Mouse (Mus musculus) bone marrow, adult 2 months (tissue): ENCODE results near the gene Cd79a. TPM values are rescaled to one million over a fixed set of nuclear protein-coding genes. Genes with fewer than 3 reads are reported as not detected.

Experiments
- H3K27ac ChIP-seq: fragments of 200-500 bp; 2 replicates; pipeline ENCODE4 v1.5.1; 2012; ENCODE audit warnings: low read depth, mild to moderate bottlenecking, control low read depth, inconsistent platforms, low read length; ENCODE audit not compliant: control insufficient read depth, poor library complexity, insufficient read depth
- H3K4me1 ChIP-seq: fragments of 200-500 bp; 2 replicates; pipeline ENCODE4 v1.6.1; 2011; ENCODE audit warnings: low read length; ENCODE audit not compliant: control insufficient read depth, insufficient read depth
- H3K4me3 ChIP-seq: fragments of 200-500 bp; replicated peaks from 2 replicates; pipeline ENCODE3; 2011; ENCODE audit warnings: mild to moderate bottlenecking, low read depth, low read length, control low read depth; ENCODE audit not compliant: control insufficient read depth
- CTCF ChIP-seq: fragments of 200-500 bp; IDR thresholded peaks from 2 replicates; pipeline ENCODE4 v1.5.1; 2011; ENCODE audit warnings: low read length, control low read depth; ENCODE audit not compliant: control insufficient read depth, insufficient read depth
- POLR2A ChIP-seq: fragments of 200-500 bp; IDR thresholded peaks from 2 replicates; pipeline ENCODE4 v1.6.1; 2011; ENCODE audit warnings: low read depth, mild to moderate bottlenecking, control low read depth, low read length, borderline replicate concordance; ENCODE audit not compliant: control insufficient read depth
- WGBS: fragments of 180-500 bp; shearing (Covaris S2); methylation state at CpG from one replicate; pipeline ENCODE4 v1.1.7; 2018; 5-methylcytosine and 5-hydroxymethylcytosine counted together
- polyA plus RNA-seq: library from polyadenylated mRNA; stranded (reverse); fragments of >200 nt; gene quantifications from 2 replicates; pipeline ENCODE4 v1.2.4, GENCODE M21; 2011; ENCODE audit warnings: low replicate concordance; ENCODE audit not compliant: missing spikeins, insufficient read depth, insufficient read length

Gene Cd79a
- polyA plus RNA-seq, 1 experiment = 126 TPM

DNA sequence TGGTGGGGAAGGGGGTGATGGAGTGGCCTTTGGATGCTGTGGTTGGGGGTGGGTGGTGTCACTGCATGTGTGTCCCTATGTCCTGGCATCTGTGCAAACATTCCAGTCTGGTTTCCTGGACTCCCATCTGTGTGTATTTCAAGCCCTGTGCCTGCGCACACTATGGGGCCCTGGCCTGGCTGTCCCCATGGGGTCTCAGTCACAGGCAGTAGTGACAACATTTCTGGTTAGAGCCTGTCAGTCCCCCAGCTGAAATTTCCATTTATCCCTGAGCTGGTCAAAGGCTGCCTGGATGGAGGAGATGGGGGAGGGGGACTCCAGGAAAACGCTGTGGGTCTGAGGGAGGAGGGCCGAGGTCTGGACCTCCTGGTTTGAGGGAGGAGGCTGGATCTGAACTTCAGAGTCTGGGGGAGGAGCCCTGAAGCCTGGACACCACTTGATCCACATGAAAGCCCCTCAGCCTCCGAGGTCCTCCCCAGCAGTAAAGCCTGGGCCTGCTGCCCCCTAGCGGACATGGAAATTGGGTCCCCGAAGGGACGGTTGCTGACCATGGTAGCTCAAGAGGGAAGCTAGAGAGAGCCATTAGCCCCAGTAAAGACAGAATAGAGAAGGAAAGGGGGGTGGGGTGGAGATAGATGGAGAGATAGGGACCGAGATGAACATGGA, 52.9 kb downstream of the Cd79a start:
- no peak for TF ChIP-seq POLR2A
- TF ChIP-seq CTCF = peak; percentile 86
- H3K27ac ChIP-seq = no peak overlapping the region
- no peak overlapping the region for H3K4me3 ChIP-seq
- 6% methylated on average over 8 of the region's 8 CpGs for WGBS
- H3K4me1 ChIP-seq = no peaks in the 10 kb centered on the region; the same call in 1 of the 2 replicates

Other genes with a start within 250 kb of the Cd79a start
- not detected in 2 replicates for gene Tex101, start 220.7 kb upstream of the Cd79a start, polyA plus RNA-seq
- not detected in 2 replicates for gene BC049730, start 188.1 kb upstream of the Cd79a start, polyA plus RNA-seq
- gene Gm4763, start 170.5 kb upstream of the Cd79a start, polyA plus RNA-seq = 35.1 and 41.6 TPM in 2 replicates
- 44.1 and 111 TPM in 2 replicates for gene Cd177, start 137.1 kb upstream of the Cd79a start, polyA plus RNA-seq
- 14.8 TPM in 1 of 2 replicates, not detected in the other for gene Ceacam10, start 120.2 kb upstream of the Cd79a start, polyA plus RNA-seq
- 43.4 TPM in 1 of 2 replicates, not detected in the other for gene Gm9844, start 35.2 kb upstream of the Cd79a start, polyA plus RNA-seq
- not detected in 2 replicates for gene Lypd4, start 27.4 kb upstream of the Cd79a start, polyA plus RNA-seq
- gene Dmrtc2, start 27.3 kb upstream of the Cd79a start, polyA plus RNA-seq = not detected in 2 replicates
- gene Rps19, start 13.0 kb upstream of the Cd79a start, polyA plus RNA-seq = 866 and 1,228 TPM in 2 replicates
- 178 and 354 TPM in 2 replicates for gene Arhgef1, start 5.5 kb downstream of the Cd79a start, polyA plus RNA-seq
- gene Gm4881, start 47.1 kb downstream of the Cd79a start, polyA plus RNA-seq = not detected in 2 replicates
- 31.0 and 76.4 TPM in 2 replicates for gene Rabac1, start 75.4 kb downstream of the Cd79a start, polyA plus RNA-seq
- 6.1 and 13.9 TPM in 2 replicates for gene Atp1a3, start 108.6 kb downstream of the Cd79a start, polyA plus RNA-seq
- 7.3 and 9.7 TPM in 2 replicates for gene Grik5, start 175.0 kb downstream of the Cd79a start, polyA plus RNA-seq
- gene Zfp574, start 175.2 kb downstream of the Cd79a start, polyA plus RNA-seq = 8.1 and 11.3 TPM in 2 replicates